Mouse (Mus musculus) erythroblast, embryonic 14.5 days (primary cell): Measurements from ENCODE around the gene Cyp4f15.

ENCODE experiments used
- GATA1 ChIP-seq: IDR thresholded peaks from 2 replicates; pipeline ENCODE4 v1.6.1; 2012; ENCODE audit warnings: low read length, inconsistent platforms, mixed read lengths
- TAL1 ChIP-seq: IDR thresholded peaks from 3 replicates; pipeline ENCODE4 v1.6.1; 2012; ENCODE audit warnings: low read length, inconsistent platforms, mixed read lengths

GRCm38 (mm10) chr17:32653860-32654259 is 31.6 kb upstream of the Cyp4f15 start:
- TF ChIP-seq GATA1 = no peak
- no peak for TF ChIP-seq TAL1
